Mouse (Mus musculus) CH12.LX (cell line): ENCODE results near the gene Rasal3. TPM values are rescaled to one million over a fixed set of nuclear protein-coding genes. Genes with fewer than 3 reads are reported as not detected.

ENCODE experiments used
- DNase-seq: peaks from one replicate; pipeline ENCODE4 v3.0.0-alpha.2; 2013; ENCODE audit errors: extremely low read depth
- H3K27ac ChIP-seq: 2 replicates; pipeline ENCODE4 v1.5.1; 2012; ENCODE audit warnings: low read depth, mild to moderate bottlenecking, control low read depth, moderate library complexity; ENCODE audit not compliant: insufficient read depth
- H3K27me3 ChIP-seq: replicated peaks from 2 replicates; pipeline ENCODE3; 2012; ENCODE audit warnings: inconsistent platforms
- H3K36me3 ChIP-seq, 2 experiments: replicated peaks in 1 of 2; 2 replicates each; pipeline versions ENCODE3 to v1.6.1; 2012; ENCODE audit warnings: inconsistent platforms in 1 of 2, low read length in 1 of 2, mild to moderate bottlenecking in 1 of 2, mixed read lengths in 1 of 2, moderate library complexity in 1 of 2; ENCODE audit not compliant: control insufficient read depth in 1 of 2, insufficient read depth in 1 of 2
- H3K4me1 ChIP-seq, 2 experiments: 2 replicates each; pipeline ENCODE4 v1.6.1; 2012; ENCODE audit warnings: inconsistent platforms in 1 of 2, moderate library complexity in 1 of 2; ENCODE audit not compliant: insufficient read depth in 2 of 2, control insufficient read depth in 1 of 2
- H3K4me2 ChIP-seq: 2 replicates; pipeline ENCODE4 v1.6.1; 2012; ENCODE audit warnings: low read depth, mild to moderate bottlenecking, control low read depth; ENCODE audit not compliant: poor library complexity, insufficient read depth, severe bottlenecking
- H3K4me3 ChIP-seq, 3 experiments: fragments of 150-350 bp in 1 of 3; sonication (generic) in 1 of 3; replicated peaks in 1 of 3; 2 replicates each; pipeline versions ENCODE3 to v1.5.1; 2011 to 2012; ENCODE audit warnings: low read depth in 2 of 3, low read length in 2 of 3, mild to moderate bottlenecking in 2 of 3, moderate library complexity in 2 of 3, control low read depth in 1 of 3, improper control_type of control experiment in 1 of 3, inconsistent platforms in 1 of 3, mixed read lengths in 1 of 3; ENCODE audit not compliant: poor library complexity in 1 of 3
- H3K79me2 ChIP-seq: replicated peaks from 2 replicates; pipeline ENCODE4 v1.6.1; 2012; ENCODE audit warnings: mild to moderate bottlenecking, moderate library complexity; ENCODE audit not compliant: control insufficient read depth, poor library complexity, insufficient read depth, severe bottlenecking; ENCODE audit errors: extremely low read depth
- H3K9ac ChIP-seq: 2 replicates; pipeline ENCODE4 v1.6.1; 2012; ENCODE audit warnings: low read depth, mild to moderate bottlenecking, control low read depth, moderate library complexity; ENCODE audit not compliant: insufficient read depth
- H3K9me3 ChIP-seq: replicated peaks from 2 replicates; pipeline ENCODE3; 2012; ENCODE audit warnings: low read length, inconsistent platforms, mixed read lengths
- BHLHE40 ChIP-seq: IDR thresholded peaks from 2 replicates; pipeline ENCODE4 v1.6.1; 2011; ENCODE audit warnings: mild to moderate bottlenecking, low read depth, low read length, improper control_type of control experiment
- CHD1 ChIP-seq: IDR thresholded peaks from 2 replicates; pipeline ENCODE4 v1.6.1; 2012; ENCODE audit warnings: low read depth, low read length, improper control_type of control experiment, inconsistent platforms
- CHD2 ChIP-seq: IDR thresholded peaks from 2 replicates; pipeline ENCODE4 v1.6.1; 2011; ENCODE audit warnings: low read length, improper control_type of control experiment
- CTCF ChIP-seq, 2 experiments: IDR thresholded peaks in 1 of 2; conservative IDR thresholded peaks in 1 of 2; 2 replicates each; pipeline ENCODE4 v1.5.1; 2011 to 2012; ENCODE audit warnings: low read depth in 2 of 2, low read length in 2 of 2, improper control_type of control experiment in 1 of 2, inconsistent platforms in 1 of 2, mild to moderate bottlenecking in 1 of 2, moderate library complexity in 1 of 2
- E2F4 ChIP-seq: IDR thresholded peaks from 2 replicates; pipeline ENCODE4 v1.6.1; 2011; ENCODE audit warnings: low read depth, low read length, improper control_type of control experiment; ENCODE audit not compliant: insufficient replicate concordance
- EP300 ChIP-seq: IDR thresholded peaks from 2 replicates; pipeline ENCODE4 v1.6.1; 2011; ENCODE audit warnings: low read length, improper control_type of control experiment
- IRF4 ChIP-seq: IDR thresholded peaks from 2 replicates; pipeline ENCODE4 v1.6.1; 2014; ENCODE audit warnings: low read depth, mild to moderate bottlenecking, inconsistent platforms, low read length, improper control_type of control experiment
- JUN ChIP-seq: IDR thresholded peaks from 2 replicates; pipeline ENCODE4 v1.6.1; 2011; ENCODE audit warnings: low read depth, mild to moderate bottlenecking, low read length, improper control_type of control experiment, moderate library complexity; ENCODE audit not compliant: insufficient read depth
- JUND ChIP-seq: conservative IDR thresholded peaks from 2 replicates; pipeline ENCODE4 v1.6.1; 2011; ENCODE audit warnings: low read depth, low read length, improper control_type of control experiment
- KAT2A ChIP-seq: IDR thresholded peaks from 2 replicates; pipeline ENCODE4 v1.6.1; 2012; ENCODE audit warnings: low read length, improper control_type of control experiment, inconsistent platforms; ENCODE audit not compliant: insufficient replicate concordance
- MEF2A ChIP-seq: IDR thresholded peaks from 2 replicates; pipeline ENCODE4 v1.6.1; 2014; ENCODE audit warnings: low read depth, mild to moderate bottlenecking, inconsistent platforms, low read length, improper control_type of control experiment, borderline replicate concordance
- NRF1 ChIP-seq: IDR thresholded peaks from 2 replicates; pipeline ENCODE4 v1.6.1; 2014; ENCODE audit warnings: low read depth, mild to moderate bottlenecking, inconsistent platforms, low read length, improper control_type of control experiment, moderate library complexity
- PAX5 ChIP-seq: IDR thresholded peaks from 2 replicates; pipeline ENCODE4 v1.6.1; 2012; ENCODE audit warnings: low read length, inconsistent platforms, mixed read lengths
- SMC3 ChIP-seq: IDR thresholded peaks from 2 replicates; pipeline ENCODE4 v1.6.1; 2011; ENCODE audit warnings: low read depth, low read length, improper control_type of control experiment
- TCF12 ChIP-seq: IDR thresholded peaks from 2 replicates; pipeline ENCODE4 v1.6.1; 2014; ENCODE audit warnings: low read depth, mild to moderate bottlenecking, inconsistent platforms, low read length, improper control_type of control experiment
- USF1 ChIP-seq: IDR thresholded peaks from 2 replicates; pipeline ENCODE4 v1.6.1; 2014; ENCODE audit warnings: low read depth, mild to moderate bottlenecking, inconsistent platforms, low read length, improper control_type of control experiment
- USF2 ChIP-seq: conservative IDR thresholded peaks from 2 replicates; pipeline ENCODE4 v1.6.1; 2011; ENCODE audit warnings: low read depth, low read length, improper control_type of control experiment
- dilution Hi-C: fragments of 300-500 bp; cut with MboI; formaldehyde crosslinking; loops from 2 replicates; pipeline ENCODE4 v1.14.3; 2020; ENCODE audit warnings: low sequenced_read_pairs; ENCODE audit not compliant: extremely low pct_unique_long_range_greater_than_20kb, extremely low pct_ligation_motif_present
- in situ Hi-C: fragments of 300-500 bp; cut with MboI; formaldehyde crosslinking; loops from 3 replicates; pipeline ENCODE4 v1.14.3; 2019; ENCODE audit warnings: low sequenced_read_pairs, low pct_ligation_motif_present, low pct_unique_long_range_greater_than_20kb, mixed read lengths
- polyA plus RNA-seq: library from polyadenylated mRNA; unstranded; fragments of >175 nt; gene quantifications from 2 replicates; pipeline ENCODE4 v1.2.1, GENCODE M21; 2012; ENCODE audit warnings: low read depth; ENCODE audit not compliant: insufficient read length
- total RNA-seq, 2 experiments: library from RNA; depleted of rRNA; stranded (reverse); fragments of 300-350 nt in 1 of 2; fragments of >200 nt in 1 of 2; gene quantifications; 2 replicates each; pipeline ENCODE4 v1.2.3; 2012 to 2014

The Rasal3 gene
- total and polyA plus RNA-seq, 3 experiments, result 18.1 to 83.2 (median 27.5) TPM

GRCm38 (mm10) chr17:32348406-32348805 lies 55.0 kb downstream of the Rasal3 start:
- no peak overlapping the region; the same call in 1 of the 2 replicates for H3K4me2 ChIP-seq
- in situ Hi-C loops (no loop called here), dilution Hi-C loops (no loop called here)
- no peak overlapping the region for H3K4me3 ChIP-seq
- H3K79me2 ChIP-seq, result peaks cover 36% of the 10 kb centered on the region
- TF ChIP-seq CHD1 (no peak), MEF2A (no peak), JUN (no peak), TCF12 (no peak), BHLHE40 (no peak), CHD2 (no peak), NRF1 (no peak), USF1 (no peak), CTCF (conservative IDR thresholded peaks at IDR 0.05 in 1 of 2, IDR thresholded peaks at IDR 0.05 in 1 of 2; ENCODE audit: low read depth in 2 of 2, low read length in 2 of 2) (no peak), JUND (no peak), KAT2A (no peak), PAX5 (no peak), IRF4 (no peak), E2F4 (no peak)
- no peaks in the 10 kb centered on the region for H3K27me3 ChIP-seq
- no peaks in the 10 kb centered on the region for H3K9me3 ChIP-seq
- H3K36me3 ChIP-seq, result peaks cover 15 to 34% of the 10 kb centered on the region in 2 experiments
- DNase-seq, result no peak
- H3K27ac ChIP-seq, result no peak overlapping the region
- H3K9ac ChIP-seq, result no peak overlapping the region
- H3K4me1 ChIP-seq, result peaks cover 0 to 26% of the 10 kb centered on the region in 2 experiments; a peak in 2 of 4 replicates

GRCm38 (mm10) chr17:32341102-32341501 lies 62.3 kb downstream of the Rasal3 start:
- Histone ChIP-seq H3K9ac (no peak overlapping the region), H3K4me3 (no peak overlapping the region), H3K36me3 (peaks cover 54 to 74% of the 10 kb centered on the region in 2 experiments), H3K27me3 (no peaks in the 10 kb centered on the region), H3K9me3 (no peaks in the 10 kb centered on the region), H3K79me2 (peaks cover 4% of the 10 kb centered on the region), H3K27ac (no peak overlapping the region), H3K4me1 (peaks cover 0 to 36% of the 10 kb centered on the region in 2 experiments; a peak in 1 of 4 replicates), H3K4me2 (no peak overlapping the region)
- dilution Hi-C loops, result no loop called here
- DNase-seq, result no peak
- TF ChIP-seq SMC3, result no peak
- no peak for TF ChIP-seq EP300
- TF ChIP-seq CTCF (conservative IDR thresholded peaks at IDR 0.05 in 1 of 2, IDR thresholded peaks at IDR 0.05 in 1 of 2; ENCODE audit: low read depth in 2 of 2, low read length in 2 of 2), result no peak
- TF ChIP-seq CHD1, result no peak
- TF ChIP-seq USF2, result no peak
- no peak for TF ChIP-seq E2F4
- in situ Hi-C loops, result loop anchor here (5.0 kb wide), 2 partner anchors 96 to 151 kb away; no protein-coding TSS in a partner anchor

Other genes starting within 250 kb of the Rasal3 start
- gene Notch3, start 236.7 kb downstream of the Rasal3 start, total RNA-seq (2012; rRNA removed), result 0.08 and 0.17 TPM in 2 replicates
- gene Notch3, start 236.7 kb downstream of the Rasal3 start, total RNA-seq (2014; rRNA removed), result not detected in 2 replicates
- not detected in 2 replicates for gene Notch3, start 236.7 kb downstream of the Rasal3 start, polyA plus RNA-seq
- 0.21 and 0.30 TPM in 2 replicates for gene Ephx3, start 214.0 kb downstream of the Rasal3 start, total RNA-seq (2012; rRNA removed)
- 0.31 TPM in 1 of 2 replicates, not detected in the other for gene Ephx3, start 214.0 kb downstream of the Rasal3 start, total RNA-seq (2014; rRNA removed)
- gene Ephx3, start 214.0 kb downstream of the Rasal3 start, polyA plus RNA-seq, result 0.20 and 0.24 TPM in 2 replicates
- 17.5 and 19.1 TPM in 2 replicates for gene Brd4, start 118.9 kb downstream of the Rasal3 start, total RNA-seq (2012; rRNA removed)
- gene Brd4, start 118.9 kb downstream of the Rasal3 start, total RNA-seq (2014; rRNA removed), result 4.8 and 6.3 TPM in 2 replicates
- gene Brd4, start 118.9 kb downstream of the Rasal3 start, polyA plus RNA-seq, result 68.1 and 68.5 TPM in 2 replicates
- gene Akap8, start 82.3 kb downstream of the Rasal3 start, total RNA-seq (2012; rRNA removed), result 62.5 and 85.8 TPM in 2 replicates
- gene Akap8, start 82.3 kb downstream of the Rasal3 start, total RNA-seq (2014; rRNA removed), result 75.2 and 80.2 TPM in 2 replicates
- 146 and 174 TPM in 2 replicates for gene Akap8, start 82.3 kb downstream of the Rasal3 start, polyA plus RNA-seq
- 32.0 and 41.4 TPM in 2 replicates for gene Akap8l, start 53.0 kb downstream of the Rasal3 start, total RNA-seq (2012; rRNA removed)
- gene Akap8l, start 53.0 kb downstream of the Rasal3 start, total RNA-seq (2014; rRNA removed), result 29.6 and 30.1 TPM in 2 replicates
- gene Akap8l, start 53.0 kb downstream of the Rasal3 start, polyA plus RNA-seq, result 43.4 and 51.2 TPM in 2 replicates
- gene Wiz, start 14.1 kb downstream of the Rasal3 start, total RNA-seq (2012; rRNA removed), result 4.4 and 4.5 TPM in 2 replicates
- 1.0 and 1.2 TPM in 2 replicates for gene Wiz, start 14.1 kb downstream of the Rasal3 start, total RNA-seq (2014; rRNA removed)
- 20.4 and 25.4 TPM in 2 replicates for gene Wiz, start 14.1 kb downstream of the Rasal3 start, polyA plus RNA-seq
- 1.2 and 2.0 TPM in 2 replicates for gene Pglyrp2, start 20.6 kb upstream of the Rasal3 start, total RNA-seq (2012; rRNA removed)
- 3.5 and 4.1 TPM in 2 replicates for gene Pglyrp2, start 20.6 kb upstream of the Rasal3 start, total RNA-seq (2014; rRNA removed)
- 4.1 and 5.8 TPM in 2 replicates for gene Pglyrp2, start 20.6 kb upstream of the Rasal3 start, polyA plus RNA-seq
- 0.64 and 0.67 TPM in 2 replicates for gene Cyp4f39, start 49.1 kb upstream of the Rasal3 start, total RNA-seq (2012; rRNA removed)
- 0.58 and 0.64 TPM in 2 replicates for gene Cyp4f39, start 49.1 kb upstream of the Rasal3 start, total RNA-seq (2014; rRNA removed)
- gene Cyp4f39, start 49.1 kb upstream of the Rasal3 start, polyA plus RNA-seq, result 0.70 and 0.93 TPM in 2 replicates
- gene Cyp4f17, start 102.5 kb upstream of the Rasal3 start, total RNA-seq (2012; rRNA removed), result 2.2 and 3.3 TPM in 2 replicates
- 4.1 and 4.4 TPM in 2 replicates for gene Cyp4f17, start 102.5 kb upstream of the Rasal3 start, total RNA-seq (2014; rRNA removed)
- 3.6 and 4.8 TPM in 2 replicates for gene Cyp4f17, start 102.5 kb upstream of the Rasal3 start, polyA plus RNA-seq
- 30.0 TPM in 2 replicates for gene Cyp4f16, start 133.0 kb upstream of the Rasal3 start, total RNA-seq (2012; rRNA removed)
- gene Cyp4f16, start 133.0 kb upstream of the Rasal3 start, total RNA-seq (2014; rRNA removed), result 28.1 and 28.3 TPM in 2 replicates
- 31.2 and 33.9 TPM in 2 replicates for gene Cyp4f16, start 133.0 kb upstream of the Rasal3 start, polyA plus RNA-seq
- 0.34 TPM in 1 of 2 replicates, not detected in the other for gene Cyp4f37, start 217.7 kb upstream of the Rasal3 start, total RNA-seq (2012; rRNA removed)
- 0.16 and 0.28 TPM in 2 replicates for gene Cyp4f37, start 217.7 kb upstream of the Rasal3 start, total RNA-seq (2014; rRNA removed)
- 0.45 and 0.60 TPM in 2 replicates for gene Cyp4f37, start 217.7 kb upstream of the Rasal3 start, polyA plus RNA-seq